Mouse (Mus musculus): ENCODE measurements at regions not wholly inside any gene's neighbourhood (a gene's known extent, or its start where the extent isn't known, plus 50 kb on each side); places are given as distances from the start of the nearest gene placed in this dataset.
A peak's percentile ranks its signal among the peaks of the same experiment; 100 is the strongest.

- DNase-seq: no peak
These were observed 290.8 kb downstream of the Rnf144b start for GRCm38 (mm10) chr13:47413261-47413660.

DNA sequence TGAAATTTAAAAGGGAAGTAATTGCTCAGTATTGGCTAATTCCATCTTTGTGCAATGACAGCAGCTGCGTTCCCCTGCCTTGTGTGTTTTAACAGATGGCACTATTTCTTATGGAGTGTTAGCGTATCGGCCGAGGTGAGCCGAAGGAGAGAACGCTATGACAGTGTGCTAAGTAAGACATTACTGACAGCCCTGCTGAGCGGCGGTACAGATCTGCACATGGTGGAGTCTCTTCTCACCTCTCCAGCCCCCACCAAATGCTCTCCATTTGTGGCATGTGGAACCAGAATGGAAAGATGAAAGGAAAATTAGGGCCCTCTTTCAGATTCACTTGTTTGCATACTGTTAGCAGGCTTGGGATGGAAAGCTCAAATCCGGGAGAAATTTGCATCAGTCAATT lies 291.5 kb downstream of the Rnf144b start:
- no peak for DNase-seq

GRCm38 (mm10) chr13:47429856-47430365 lies 307.5 kb downstream of the Rnf144b start:
- no peak for DNase-seq

DNA sequence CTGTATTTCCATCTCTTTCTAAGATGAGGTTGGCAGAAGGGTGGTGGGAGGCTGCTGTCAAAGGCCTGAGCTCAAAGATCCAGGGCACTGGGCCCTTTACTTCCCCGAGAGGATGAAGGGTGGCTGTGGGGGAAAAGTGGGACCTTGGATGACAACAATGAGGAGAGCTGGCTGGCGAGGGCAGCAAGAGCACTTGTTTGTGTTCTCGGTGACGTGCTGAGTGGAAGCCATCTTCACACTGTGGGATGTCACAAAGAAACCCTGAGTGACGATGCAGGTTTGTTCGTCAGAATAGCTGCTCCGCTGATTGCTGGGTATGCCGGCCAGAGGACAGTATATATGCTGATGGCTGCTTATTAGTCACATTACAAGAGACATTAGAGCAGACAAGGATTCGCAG lies 308.0 kb downstream of the Rnf144b start:
- DNase-seq: no peak

DNA sequence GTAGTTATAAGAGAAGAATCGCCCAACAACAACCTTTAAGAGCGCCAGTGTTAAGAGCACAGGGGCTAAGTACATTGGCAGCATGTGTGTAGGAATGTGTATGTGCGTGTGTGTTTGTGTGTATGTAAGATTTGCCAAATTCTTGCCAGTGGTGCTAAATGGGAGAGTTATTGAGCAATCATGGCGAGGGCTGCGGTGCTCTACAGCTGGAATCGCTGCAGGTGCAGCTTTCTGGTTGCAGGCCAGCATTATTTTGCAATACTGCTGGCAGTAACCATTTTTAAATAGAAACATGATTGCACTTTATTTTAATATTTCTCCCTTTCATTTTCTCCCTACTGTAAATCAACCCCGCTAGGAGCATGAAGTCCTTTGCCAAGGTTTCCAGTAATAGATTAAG lies 313.2 kb downstream of the Rnf144b start:
- peak; percentile 3 for DNase-seq

- no peak for DNase-seq
These were observed 322.4 kb downstream of the Rnf144b start for GRCm38 (mm10) chr13:47444876-47445275.

DNA sequence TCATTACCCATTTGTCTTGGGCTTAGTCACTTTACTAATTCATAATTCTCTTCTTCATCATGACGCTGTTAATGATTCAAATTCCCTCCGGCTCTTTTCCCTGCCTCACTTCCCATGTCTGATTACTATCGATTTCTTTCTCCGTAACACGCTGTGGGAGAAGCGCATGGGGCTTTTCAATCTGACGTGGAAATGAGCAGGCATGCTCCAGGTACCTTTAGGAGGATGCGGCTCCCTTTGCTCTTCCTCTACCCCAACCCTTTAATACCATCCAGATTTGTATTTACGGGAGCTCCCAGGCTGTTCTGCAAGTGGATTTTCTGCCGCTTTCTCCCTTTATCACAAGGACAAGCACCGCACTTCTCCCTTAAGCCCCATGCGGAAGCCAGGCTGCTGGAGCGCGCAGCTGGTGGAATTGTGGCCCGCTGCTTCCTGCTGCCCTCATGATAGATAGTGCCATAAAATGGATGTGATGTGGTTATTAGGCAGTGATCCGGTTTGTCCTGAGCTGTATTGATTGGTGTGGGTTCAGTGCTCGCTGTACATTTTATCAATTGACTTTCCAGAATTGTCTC lies 329.8 kb downstream of the Rnf144b start:
- DNase-seq: no peak

GRCm38 (mm10) chr13:47462148-47462547 lies 339.7 kb downstream of the Rnf144b start:
- no peak for DNase-seq

GRCm38 (mm10) chr13:47471543-47472213 lies 349.2 kb downstream of the Rnf144b start:
- no peak for DNase-seq

GRCm38 (mm10) chr13:47480159-47480558 lies 357.7 kb downstream of the Rnf144b start:
- peak; percentile 9 for DNase-seq

- DNase-seq: no peak
These were observed 362.4 kb downstream of the Rnf144b start for GRCm38 (mm10) chr13:47484819-47485218.

DNA sequence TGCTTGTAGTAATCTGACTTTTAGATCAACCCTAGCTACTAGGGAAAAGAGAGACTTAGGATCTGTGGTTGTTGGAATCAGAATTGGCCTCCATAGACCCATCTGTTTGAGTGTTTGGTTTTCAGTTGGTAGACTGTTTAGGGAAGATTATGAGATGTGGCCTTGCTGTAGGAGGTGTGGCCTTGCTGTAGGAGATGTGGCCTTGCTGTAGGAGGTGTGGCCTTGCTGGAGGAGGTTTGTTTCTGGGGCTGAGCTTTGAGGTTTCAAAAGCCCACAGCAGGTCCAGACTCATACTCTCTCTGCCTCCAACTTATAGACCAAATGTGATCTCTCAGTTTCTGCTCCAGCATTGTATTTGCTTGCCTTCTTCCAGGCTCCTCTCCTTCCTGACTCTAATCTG lies 363.7 kb downstream of the Rnf144b start:
- no peak for DNase-seq

DNA sequence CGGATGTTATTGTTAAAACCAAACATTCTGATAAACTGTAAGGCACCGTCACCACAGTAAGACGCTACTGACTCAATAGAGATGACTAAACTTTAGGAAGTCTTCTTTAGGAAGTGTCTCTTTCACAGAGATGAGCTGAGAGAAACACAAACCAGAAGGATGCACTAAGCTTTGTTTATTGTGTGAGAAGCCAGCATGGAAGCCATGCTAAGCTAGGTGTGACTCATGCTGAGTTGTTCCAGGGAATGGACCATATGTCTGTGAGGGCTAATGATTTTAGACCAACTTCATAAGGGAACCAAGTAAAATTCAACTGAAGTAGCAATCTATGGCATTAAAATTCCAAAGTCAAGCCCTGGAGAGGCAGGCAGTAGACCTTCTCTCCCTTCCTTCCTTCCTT lies 364.2 kb downstream of the Rnf144b start:
- no peak for DNase-seq

GRCm38 (mm10) chr13:47505380-47505955 lies 383.0 kb downstream of the Rnf144b start:
- DNase-seq: no peak

DNA sequence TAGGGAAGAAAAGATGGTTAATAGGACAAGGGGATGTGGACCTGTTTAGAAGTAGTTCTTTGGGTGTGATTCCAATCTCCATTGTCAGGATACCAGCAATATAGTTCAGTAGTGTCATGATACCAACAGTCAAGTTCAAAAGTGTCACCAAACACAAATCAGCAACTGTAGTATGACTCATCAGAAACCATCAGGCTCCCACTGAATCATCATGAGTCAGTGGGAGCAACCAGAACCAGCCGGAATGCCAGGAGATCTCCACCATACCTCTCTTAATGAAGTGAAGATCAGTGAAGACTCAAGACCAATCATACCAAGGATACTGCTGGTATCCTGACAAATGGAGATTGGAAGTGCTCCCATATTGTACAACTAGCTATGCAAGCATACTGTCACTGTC lies 410.5 kb downstream of the Rnf144b start:
- no peak for DNase-seq

DNA sequence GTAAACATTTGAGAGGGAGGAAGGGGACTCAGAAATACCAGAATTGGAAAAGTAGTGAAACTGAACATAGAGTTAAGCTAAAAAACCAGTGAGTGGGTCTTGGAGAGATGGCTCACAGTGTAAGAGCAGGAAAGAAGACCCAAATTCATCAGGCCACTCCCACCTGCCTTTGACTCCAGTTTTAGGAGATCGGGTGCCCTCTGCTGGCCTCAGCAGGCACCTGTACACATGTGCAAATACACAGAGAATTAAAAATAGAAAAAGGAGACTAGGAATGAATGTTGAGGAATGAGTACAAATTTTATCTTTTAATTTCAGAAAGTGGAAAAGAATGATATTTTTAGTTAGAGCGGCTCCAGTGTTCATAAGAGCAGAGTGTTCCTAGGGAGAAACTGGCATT lies 414.7 kb downstream of the Rnf144b start:
- no peak for DNase-seq

GRCm38 (mm10) chr13:47549626-47550025 lies 427.2 kb downstream of the Rnf144b start:
- no peak for DNase-seq

DNA sequence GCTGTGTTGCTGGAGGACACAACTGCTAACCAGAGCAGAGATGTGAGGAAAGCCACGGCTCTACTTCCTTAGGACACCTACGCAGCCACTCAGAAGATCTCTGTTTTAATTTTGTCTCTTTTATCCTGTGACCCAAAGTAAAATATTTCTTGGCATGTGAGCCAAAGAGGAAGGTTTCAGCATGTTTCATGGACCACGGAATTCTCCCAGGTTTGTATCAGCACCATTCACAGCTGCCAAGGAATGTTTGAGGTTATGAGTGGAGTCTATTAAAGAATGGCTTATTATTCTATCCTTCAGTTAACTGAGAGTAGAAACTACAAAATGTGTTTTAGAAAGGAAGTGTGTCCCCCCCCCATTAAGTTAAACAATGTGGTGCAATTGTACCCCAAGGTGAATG lies 429.8 kb downstream of the Rnf144b start:
- no peak for DNase-seq

- no peak for DNase-seq
These were observed 431.7 kb downstream of the Rnf144b start for GRCm38 (mm10) chr13:47554198-47554597.

DNA sequence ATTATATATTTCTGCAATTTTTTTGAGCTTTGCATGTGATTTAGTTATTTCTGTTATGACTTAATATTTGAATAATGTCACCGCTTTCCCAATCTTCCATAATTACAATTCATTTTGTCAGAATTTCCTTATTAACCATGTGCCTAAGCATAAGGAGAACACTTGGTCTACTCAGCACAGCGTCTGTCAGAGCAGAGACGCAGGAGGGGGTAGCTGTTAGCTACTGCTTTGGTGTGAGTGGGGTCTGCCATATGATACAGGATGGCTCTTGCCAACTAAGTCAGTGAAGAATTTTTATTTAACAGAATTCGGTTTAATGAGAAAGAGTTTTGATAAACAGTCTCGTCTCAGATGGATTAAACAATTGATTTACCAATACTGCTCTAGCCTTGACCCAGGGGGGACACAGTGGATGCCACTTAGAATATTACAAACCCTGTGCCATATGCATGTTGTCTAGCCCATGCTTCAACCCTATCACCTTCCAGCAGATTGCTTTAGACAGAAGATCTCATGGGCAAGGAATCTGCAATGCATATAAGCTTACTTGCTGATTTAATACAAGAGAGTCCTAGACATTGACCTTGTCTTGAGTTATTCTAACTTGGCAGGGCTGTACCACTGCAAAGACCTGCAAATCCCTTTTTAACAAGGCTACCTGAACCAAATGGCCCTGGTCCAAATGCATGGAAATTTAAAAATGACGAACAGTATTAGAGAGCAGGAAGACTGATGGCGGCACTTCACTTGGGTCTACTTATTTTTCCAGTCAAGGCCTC lies 434.9 kb downstream of the Rnf144b start:
- DNase-seq: no peak

GRCm38 (mm10) chr13:47562836-47563235 lies 440.4 kb downstream of the Rnf144b start:
- DNase-seq: no peak

- DNase-seq: peak; percentile 10
These were observed 454.1 kb downstream of the Rnf144b start for GRCm38 (mm10) chr13:47576516-47576915.

DNA sequence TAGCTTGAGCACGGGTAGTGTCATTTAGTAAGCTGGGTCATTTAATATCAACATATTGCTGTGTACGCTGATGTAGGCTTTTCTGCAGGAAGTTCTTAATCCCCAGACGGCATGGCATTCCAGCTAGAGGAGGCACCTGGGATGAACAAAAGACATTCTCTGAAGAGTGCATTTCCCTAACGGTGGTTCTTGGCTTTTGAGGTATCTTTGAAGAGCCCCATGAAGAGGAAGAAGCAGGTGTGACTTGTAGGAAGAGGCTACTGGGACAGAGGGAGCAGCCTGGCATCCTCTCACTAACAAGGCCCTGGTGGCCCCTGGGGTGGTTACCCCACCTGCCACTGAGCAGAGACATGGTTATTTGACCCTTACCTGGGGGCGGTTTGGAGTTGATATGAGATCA lies 457.7 kb downstream of the Rnf144b start:
- no peak for DNase-seq

GRCm38 (mm10) chr13:47585158-47585557 lies 462.7 kb downstream of the Rnf144b start:
- no peak for DNase-seq

Data from lung, postnatal 36 days (tissue).